Comparison of ENCODE assay signal across 8 mouse cellular contexts in genomic region chr7:126975950-126976866, GRCm38 (mm10). TPM values are rescaled to one million over a fixed set of nuclear protein-coding genes. Genes with fewer than 3 reads are reported as not detected.
A peak's percentile ranks its signal among the peaks of the same experiment; 100 is the strongest.
DNase-seq lines count a peak whose midpoint lies in the region; ATAC-seq and TF ChIP-seq lines count a peak whose summit lies in the region.

Gene Cdiptos, minus strand, starts transcription at chr7:126976098.

- H3K36me3 ChIP-seq in ES-Bruce4 (ENCODE audit: control insufficient read depth, insufficient read depth, low read length, poor library complexity, severe bottlenecking) = peaks cover 14% of the 10 kb centered on the region; the same call in 1 of the 2 replicates
- H3K36me3 ChIP-seq in forebrain, embryonic 14.5 days (ENCODE audit: control insufficient read depth, insufficient read depth, low read length) = peaks cover 28% of the 10 kb centered on the region

- no peaks in the 10 kb centered on the region for H3K27me3 ChIP-seq in ES-Bruce4 (ENCODE audit: control insufficient read depth, insufficient read depth, low read length, poor library complexity, severe bottlenecking)
- no peaks in the 10 kb centered on the region for H3K27me3 ChIP-seq in forebrain, embryonic 14.5 days (replicated peaks; ENCODE audit: control insufficient read depth, insufficient read depth, low read length)

- DNase-seq in forebrain, embryonic 14.5 days (ENCODE audit: low spot score) = peak; percentile 98
- DNase-seq in heart, postnatal 25 days (ENCODE audit: low spot score) = peak; percentile 88
- peak; percentile 94 to 97 for DNase-seq in layer of hippocampus, adult 18-20 months (ENCODE audit: low spot score in 2 of 2)
- DNase-seq in lung, adult 2 months = peak; percentile 95
- DNase-seq in thymus, adult 18-20 months = peak; percentile 85 to 89

- TF ChIP-seq EP300 in ES-Bruce4 (IDR thresholded peaks at IDR 0.05; ENCODE audit: insufficient read depth, low read depth, low read length) = peak; percentile 66; the same call in 1 of the 2 replicates

- peak; percentile 88 for TF ChIP-seq CTCF in ES-Bruce4 (IDR thresholded peaks at IDR 0.05; ENCODE audit: low read depth, low read length)
- peak; percentile 87 for TF ChIP-seq CTCF in lung, adult 2 months (IDR thresholded peaks at IDR 0.05; ENCODE audit: insufficient read depth, low read length)

- peak within 1 kb of the TSS; percentile 92 for H3K4me3 ChIP-seq in ES-Bruce4 (ENCODE audit: low read depth, low read length)
- peak within 1 kb of the TSS; percentile 100 for H3K4me3 ChIP-seq in forebrain, embryonic 14.5 days (ENCODE audit: low read depth, low read length)
- peak within 1 kb of the TSS; percentile 83 for H3K4me3 ChIP-seq in lung, adult 2 months (replicated peaks; ENCODE audit: extremely low read depth, low read depth, low read length)

- H3K27ac ChIP-seq in ES-Bruce4 (ENCODE audit: insufficient read depth, low read length) = peak within 1 kb of the TSS; percentile 62
- H3K27ac ChIP-seq in forebrain, embryonic 14.5 days (ENCODE audit: low read depth, low read length) = peak within 1 kb of the TSS; percentile 97

- peak; percentile 93 for ATAC-seq in cerebellum, adult (ENCODE audit: insufficient number of reproducible peaks, low FRiP score, low TSS enrichment)
- peak; percentile 97 for ATAC-seq in forebrain, embryonic 14.5 days
- peak; percentile 93 for ATAC-seq in neutrophil, adult 5-6 weeks (ENCODE audit: extremely low read depth, insufficient number of reproducible peaks, low FRiP score, poor library complexity, severe bottlenecking)

- no peak for TF ChIP-seq POLR2A in ES-Bruce4 (IDR thresholded peaks at IDR 0.05; ENCODE audit: insufficient read depth, low read length)
- TF ChIP-seq POLR2A in lung, adult 2 months (IDR thresholded peaks at IDR 0.05; ENCODE audit: borderline replicate concordance, extremely low read depth, low read depth, low read length) = no peak; the same call in 1 of the 2 replicates

- no peaks in the 10 kb centered on the region for H3K4me1 ChIP-seq in ES-Bruce4 (ENCODE audit: control insufficient read depth, insufficient read depth, low read length)
- H3K4me1 ChIP-seq in forebrain, embryonic 14.5 days (ENCODE audit: control insufficient read depth, insufficient read depth, low read length) = peaks cover 7% of the 10 kb centered on the region
- H3K4me1 ChIP-seq in lung, adult 2 months (ENCODE audit: control insufficient read depth, insufficient read depth, low read length) = peaks cover 3% of the 10 kb centered on the region

- WGBS in forebrain, embryonic 14.5 days = under 1% methylated on average over 55 of the region's 55 CpGs
- WGBS in lung, adult 2 months = under 1% methylated on average over 55 of the region's 55 CpGs

- no peaks in the 10 kb centered on the region for H3K9me3 ChIP-seq in ES-Bruce4 (replicated peaks; ENCODE audit: control insufficient read depth, insufficient read depth, low read length, poor library complexity, severe bottlenecking)
- no peaks in the 10 kb centered on the region for H3K9me3 ChIP-seq in forebrain, embryonic 14.5 days (replicated peaks; ENCODE audit: control insufficient read depth, low read length)

- peak within 1 kb of the TSS; percentile 57 for H3K4me2 ChIP-seq in forebrain, embryonic 14.5 days (ENCODE audit: low read length)

- intact Hi-C loops in heart, postnatal 25 days (cut with DNase I) = loop anchor here (2.0 kb wide), 1 partner anchor 39 kb away; the partner anchor contains the start of gene Mvp

- peak within 1 kb of the TSS; percentile 96 for H3K9ac ChIP-seq in ES-Bruce4 (ENCODE audit: low read depth, poor library complexity, severe bottlenecking)
- H3K9ac ChIP-seq in forebrain, embryonic 14.5 days (ENCODE audit: low read length) = peak within 1 kb of the TSS; percentile 98

RNA-seq across cellular contexts. Expression of gene Cdiptos, which starts in this region (rescaled TPM):
- 1.4 and 2.4 TPM in 2 replicates for polyA plus RNA-seq in ES-Bruce4 (2011; ENCODE audit: insufficient read depth, insufficient read length, low read depth, missing spikeins)
- 0.51 and 1.0 TPM in 2 replicates for polyA plus RNA-seq in forebrain, embryonic 14.5 days (2014; fragmentation: Nextera tagmentation; extraction: Ambion mirVana)
- total RNA-seq in heart, postnatal 25 days (2021) = under 1 TPM in 1 of 2 experiments, not detected in 1; 0.25 TPM
- total RNA-seq in layer of hippocampus, adult 18-20 months (2021) = not detected
- polyA plus RNA-seq in lung, adult 2 months (2012; rRNA removed) = 2.0 and 3.3 TPM in 2 replicates
- total RNA-seq in neutrophil, adult 5-6 weeks (2017) = 2.2 and 2.3 TPM in 2 replicates

Comparison
In these comparisons a context has a peak if more than half of its experiments do, and no peak if none do; other contexts are left out.
1. Peak in every context shown above with its lines: DNase-seq, ATAC-seq, H3K4me3 ChIP-seq and H3K27ac ChIP-seq.
2. Peak in DNase-seq in heart, postnatal 25 days; RNA of the gene not detected or under 1 TPM.
3. Peak in DNase-seq in layer of hippocampus, adult 18-20 months; RNA of the gene not detected or under 1 TPM.